Mouse (Mus musculus) c-Kit-positive CD71-positive TER-119-negative erythroid progenitor cells, embryonic 14.5 days (primary cell): ENCODE data around the gene C1galt1c1.
A peak's percentile ranks its signal among the peaks of the same experiment; 100 is the strongest.

Experiments
- DNase-seq: peaks from one replicate; pipeline ENCODE4 v3.0.0-alpha.2; 2013; ENCODE audit warnings: low read depth

The C1galt1c1 gene

DNA sequence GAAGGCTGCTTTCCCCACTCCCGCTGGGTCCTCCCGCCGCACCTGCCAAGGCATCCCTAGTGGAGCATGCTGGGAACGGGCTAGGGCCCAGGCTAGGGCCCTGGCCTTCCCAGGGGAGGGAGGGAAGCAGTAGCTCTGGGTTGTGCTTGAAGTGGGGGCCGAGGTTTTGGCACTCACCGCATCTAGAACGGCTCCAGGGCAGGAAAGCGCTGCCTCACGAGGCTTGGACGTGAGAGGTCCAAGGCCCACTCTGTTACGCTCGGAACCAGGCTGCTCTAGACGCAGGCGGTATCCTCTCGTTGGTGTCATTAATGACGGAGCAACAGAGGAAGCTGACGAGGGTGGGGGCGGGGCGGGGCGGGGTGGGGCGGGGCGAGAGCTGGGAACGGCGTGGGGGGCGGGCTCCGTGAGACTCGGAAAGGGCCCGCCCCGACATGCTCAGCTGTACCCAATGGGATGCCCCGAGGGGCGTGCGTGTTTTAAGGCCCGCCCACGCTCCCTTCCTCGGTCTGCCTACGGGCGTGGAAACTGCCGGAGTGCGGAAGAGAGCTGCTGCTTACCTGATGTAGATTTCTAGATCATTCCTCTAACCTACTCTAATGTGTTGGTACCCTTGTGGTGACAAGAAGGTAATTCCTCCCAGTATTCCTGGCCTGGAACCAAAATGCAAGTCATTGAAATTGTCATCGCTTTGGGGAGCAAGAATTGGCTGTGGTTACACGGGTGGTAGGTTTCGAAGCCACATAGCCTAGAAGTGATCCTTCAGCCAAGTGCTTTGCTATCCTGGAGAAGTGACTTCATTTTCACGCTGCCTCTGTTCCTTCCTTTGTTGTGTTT, at the start of gene C1galt1c1:
Gene C1galt1c1, minus strand, starts transcription at position 287 of the 837 bp plus-strand sequence.
- peak; percentile 82 for DNase-seq

DNA sequence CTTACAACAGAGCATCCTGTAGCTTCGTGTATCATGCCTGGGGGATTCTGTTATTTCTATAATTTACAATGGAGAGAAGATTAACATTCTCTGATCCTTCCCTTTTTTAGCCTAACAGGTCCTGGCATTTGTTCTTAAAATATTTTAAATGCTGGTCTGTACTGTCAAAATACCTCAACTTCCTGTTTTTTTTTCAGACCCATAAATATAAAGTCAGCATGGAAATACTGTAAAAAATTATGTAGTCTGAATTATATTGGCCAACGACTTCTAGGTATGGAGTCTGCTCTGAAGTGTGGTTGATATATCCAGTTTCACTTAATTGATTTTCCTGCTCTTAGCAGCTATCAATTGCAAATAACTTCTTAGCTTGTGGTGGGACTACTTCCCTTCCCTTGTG, 47.1 kb upstream of the C1galt1c1 start:
- no peak for DNase-seq

- no peak for DNase-seq
These were observed 34.4 kb upstream of the C1galt1c1 start for GRCm38 (mm10) chrX:38669111-38669903.

DNA sequence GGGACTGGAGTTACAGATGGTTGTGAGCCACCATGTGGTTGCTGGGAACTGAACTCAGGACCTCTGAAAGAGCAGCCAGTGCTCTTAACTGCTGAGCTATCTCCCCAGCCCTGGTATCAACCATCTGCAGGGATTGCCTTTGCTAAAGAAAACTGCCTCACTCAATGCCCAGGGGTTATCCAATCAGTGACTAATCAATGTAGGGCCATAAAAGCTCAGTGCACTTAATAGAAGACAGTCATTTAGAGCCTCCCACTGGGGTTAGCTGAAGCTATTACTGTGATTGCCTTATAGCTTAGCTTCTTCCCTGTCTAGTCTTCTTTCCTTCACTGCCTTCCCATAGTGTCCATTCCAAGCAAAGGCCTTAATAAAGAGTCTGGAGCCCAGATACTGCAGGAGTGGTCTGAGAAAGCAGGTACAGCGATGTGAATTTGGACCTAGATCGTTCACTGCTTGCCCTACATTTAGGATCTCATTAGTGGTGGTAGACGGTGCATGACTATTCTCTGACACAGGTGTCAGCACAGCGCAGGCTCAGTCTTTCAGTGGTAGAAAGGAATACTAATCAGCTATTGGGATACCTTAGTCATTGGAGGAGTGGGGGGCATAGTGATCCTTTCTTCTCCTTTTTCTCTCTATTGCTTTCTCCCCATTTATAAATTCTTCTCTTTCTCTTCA, 21.5 kb upstream of the C1galt1c1 start:
- no peak for DNase-seq

DNA sequence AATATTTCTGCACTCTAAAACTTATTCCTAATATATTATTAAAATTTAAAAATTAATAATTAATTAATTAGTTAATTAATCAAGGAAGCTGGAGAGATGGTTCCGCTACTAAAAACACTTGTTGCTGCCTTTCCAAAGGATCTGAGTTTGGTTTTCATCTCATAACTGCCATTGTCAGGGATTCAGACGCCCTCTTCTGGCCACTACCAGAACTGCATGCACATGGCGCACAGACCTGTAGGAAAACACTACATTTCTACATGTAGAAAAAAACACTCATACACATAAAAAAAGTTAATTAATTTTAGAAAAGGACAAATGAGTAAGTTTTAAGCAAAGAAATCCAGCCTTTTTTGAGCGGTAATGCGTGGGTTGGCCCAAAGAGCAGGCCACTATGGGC, 19.8 kb upstream of the C1galt1c1 start:
- DNase-seq: no peak

DNA sequence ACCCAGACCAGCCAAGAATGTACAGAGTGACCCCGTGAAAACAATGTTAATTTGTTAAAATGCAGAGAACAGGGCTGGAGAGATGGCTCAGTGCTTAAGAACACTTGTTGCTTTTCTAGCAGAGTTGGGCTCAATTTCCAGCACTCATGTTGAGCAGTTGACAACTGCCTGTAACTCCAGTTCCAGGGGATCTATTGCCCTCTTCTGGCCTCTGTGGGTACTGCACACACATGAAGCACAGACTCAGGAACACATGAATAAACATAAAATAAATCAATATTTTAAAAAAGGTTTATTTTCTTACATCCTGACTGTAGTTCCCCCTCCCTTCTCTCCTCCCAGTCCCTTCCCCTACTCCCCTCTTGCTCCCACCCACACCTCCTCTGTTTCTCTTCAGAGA, 18.3 kb upstream of the C1galt1c1 start:
- no peak for DNase-seq

DNA sequence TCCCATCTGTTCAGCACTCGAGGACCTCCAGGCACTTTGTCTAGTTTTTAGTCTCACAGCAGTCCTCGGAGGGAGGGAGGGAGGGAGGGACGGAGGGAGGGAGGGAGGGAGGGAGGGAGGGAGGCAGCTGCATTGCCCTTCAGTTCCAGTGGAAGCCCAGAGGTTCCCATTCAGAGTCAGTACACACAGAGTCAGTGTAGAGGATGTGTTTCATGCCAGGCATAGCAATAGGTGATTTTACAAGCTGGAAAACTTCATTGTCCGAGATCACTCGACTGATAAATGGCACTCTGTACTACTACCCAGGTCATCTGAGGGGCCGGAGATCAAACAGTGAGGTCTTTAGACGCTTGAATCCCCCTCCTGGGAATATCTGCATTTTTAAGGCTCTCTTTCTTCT, 16.3 kb upstream of the C1galt1c1 start:
- no peak for DNase-seq

- DNase-seq: no peak
These were observed 15.6 kb upstream of the C1galt1c1 start for GRCm38 (mm10) chrX:38650404-38651039.

GRCm38 (mm10) chrX:38642183-38642582, 7.3 kb upstream of the C1galt1c1 start:
- DNase-seq: no peak

GRCm38 (mm10) chrX:38641435-38641834, 6.5 kb upstream of the C1galt1c1 start:
- DNase-seq: no peak

DNA sequence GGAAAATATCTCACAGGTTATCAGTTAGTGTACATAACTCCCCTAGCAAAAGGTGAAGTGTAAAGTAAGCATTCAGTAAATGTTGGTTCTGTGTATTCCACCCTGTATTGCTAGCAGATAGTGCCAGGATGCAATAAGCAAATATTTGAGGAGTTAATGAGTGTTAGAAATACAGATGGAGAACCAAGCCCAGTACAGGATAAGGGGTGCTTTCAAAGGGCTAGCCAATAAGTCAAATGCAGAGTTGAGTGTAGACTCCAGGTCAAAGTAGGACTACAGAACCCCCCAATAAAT, 698 bp upstream of the C1galt1c1 start:
- no peak for DNase-seq

DNA sequence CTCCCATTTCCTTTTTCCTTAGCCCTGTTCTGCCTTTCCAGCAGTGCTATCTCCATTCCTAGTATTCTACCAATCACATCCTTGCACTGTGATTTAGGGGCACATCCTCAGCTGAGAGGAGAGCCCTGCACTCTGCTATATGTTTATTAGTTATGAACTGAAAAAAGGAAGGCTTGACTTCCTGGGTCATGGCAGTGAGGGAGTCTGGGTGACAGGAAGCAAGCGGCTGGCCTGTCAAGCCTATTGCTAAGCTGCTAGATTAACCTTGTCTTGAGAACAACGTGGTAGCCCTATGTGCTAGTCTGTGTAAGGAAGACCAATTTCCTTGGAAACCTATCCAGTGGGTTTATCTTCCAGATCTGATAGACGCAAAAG, 33.9 kb downstream of the C1galt1c1 start:
- no peak for DNase-seq

DNA sequence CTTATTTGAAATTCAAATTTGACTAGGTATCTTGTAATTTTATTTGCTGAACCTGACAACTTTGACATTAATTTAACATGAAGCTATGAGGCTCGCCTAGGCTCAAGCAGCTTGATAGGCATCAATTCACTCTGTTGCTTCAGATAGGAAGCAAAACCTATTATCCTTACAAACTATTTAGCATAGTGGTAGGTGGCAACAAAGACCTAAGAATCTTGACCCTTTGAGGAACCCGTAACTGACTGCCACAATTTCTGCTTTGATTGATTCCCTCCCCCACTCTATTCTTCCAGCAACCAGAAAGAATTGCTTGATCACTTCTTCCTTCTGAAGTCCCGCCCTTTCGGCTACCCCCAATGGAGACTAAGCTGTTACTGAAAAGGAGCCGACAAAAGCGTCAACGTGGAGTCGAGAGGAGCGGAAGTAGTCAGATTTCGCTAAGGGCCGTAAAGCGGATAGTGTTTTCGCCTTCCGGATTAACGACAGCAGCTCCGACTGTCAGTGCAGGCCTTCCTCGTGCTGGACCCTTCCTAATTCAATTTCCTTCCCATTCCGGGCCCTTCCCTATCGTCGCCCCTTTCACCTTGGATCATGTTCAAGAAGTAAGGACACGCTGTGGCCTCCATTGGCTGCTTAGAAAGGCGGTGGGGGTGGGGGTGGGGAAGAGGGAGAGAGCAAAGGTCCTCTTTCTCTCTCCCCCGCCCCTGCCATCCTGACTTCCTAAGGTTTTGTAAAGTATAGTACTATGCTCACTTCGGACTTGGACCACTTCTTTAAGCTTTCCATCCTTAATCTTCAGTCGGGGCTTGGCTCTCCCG, 34.5 kb downstream of the C1galt1c1 start, which contains the start of gene Mcts1:
Gene Mcts1, plus strand, starts transcription at position 402 of the 818 bp plus-strand sequence.
- DNase-seq: no peak

DNA sequence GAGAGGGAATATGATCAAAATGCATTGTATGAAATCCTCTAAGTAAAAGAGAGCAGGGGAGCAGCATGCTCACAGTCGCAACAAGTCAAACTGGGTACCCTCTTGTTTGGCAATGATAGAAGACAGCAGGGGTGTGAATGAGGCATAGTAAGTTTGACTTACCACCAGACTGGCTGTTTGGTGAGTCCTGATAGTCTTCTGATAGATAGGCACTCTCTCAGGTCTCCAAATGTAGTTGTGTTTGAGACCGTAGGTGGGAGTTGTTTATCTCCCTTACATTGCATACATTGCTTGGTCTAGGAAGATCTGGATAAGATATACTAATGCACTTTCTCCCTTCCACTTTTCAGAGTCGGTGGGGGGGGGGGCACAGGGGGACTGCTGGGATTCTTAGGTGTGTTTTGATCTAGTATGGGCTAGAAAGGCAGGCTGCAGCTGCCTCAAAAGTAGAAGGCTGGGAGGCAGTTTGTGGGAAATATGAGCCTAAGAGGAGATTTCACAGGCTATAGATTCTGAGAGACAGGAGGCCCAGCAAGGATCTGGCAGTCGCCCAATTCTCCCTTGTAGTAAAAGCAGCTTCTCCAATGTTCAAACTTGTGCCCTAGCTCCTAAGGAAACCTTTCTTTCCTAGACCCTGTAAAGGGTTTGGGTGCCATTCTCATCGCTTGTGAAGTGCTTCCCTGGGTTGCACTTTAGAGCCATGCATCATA, 41.6 kb downstream of the C1galt1c1 start:
- DNase-seq: no peak

- no peak for DNase-seq
These were observed 43.1 kb downstream of the C1galt1c1 start for GRCm38 (mm10) chrX:38591749-38592148.

DNA sequence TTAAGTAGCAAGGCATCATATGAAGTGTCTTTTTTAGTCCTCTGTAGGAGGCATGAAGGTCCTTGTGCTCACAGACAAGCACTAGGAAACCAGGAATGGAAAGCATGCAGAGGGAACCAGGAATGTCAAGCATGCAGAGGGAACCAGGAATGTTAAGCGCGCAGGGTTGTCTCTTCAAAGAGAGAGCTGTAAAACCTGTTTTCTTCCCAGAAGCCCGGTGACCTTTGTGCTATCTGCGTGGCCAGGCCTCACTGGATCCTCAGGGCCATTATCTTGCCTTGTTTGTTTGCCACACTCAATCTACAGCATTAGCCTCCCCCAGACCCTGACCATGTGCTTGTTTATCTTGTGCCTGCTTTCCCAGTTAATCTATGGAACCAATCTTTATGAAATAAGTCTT, 45.1 kb downstream of the C1galt1c1 start:
- DNase-seq: no peak

- no peak for DNase-seq
These were observed 51.6 kb downstream of the C1galt1c1 start for GRCm38 (mm10) chrX:38583261-38583660.

- DNase-seq: no peak
These were observed 53.7 kb downstream of the C1galt1c1 start for GRCm38 (mm10) chrX:38581140-38581539.
